Mouse (Mus musculus): ENCODE data around the gene Tnxb. TPM values are rescaled to one million over a fixed set of nuclear protein-coding genes. Genes with fewer than 3 reads are reported as not detected.
"Not testable (repeated sequence)": the region's sequence is repeated elsewhere in the genome, so short reads cannot be mapped to it uniquely, and the experiment has no call there.

The Tnxb gene
- polyA plus RNA-seq, 1 experiment from 2014 or later = 0.09 TPM

- H3K4me3 ChIP-seq; H3K9me3 ChIP-seq; H3K4me2 ChIP-seq; H3K27me3 ChIP-seq; H3K36me3 ChIP-seq; H3K9ac ChIP-seq; H3K27ac ChIP-seq; ATAC-seq (ENCODE audit: low FRiP score); H3K4me1 ChIP-seq (replicated peaks): not testable (repeated sequence)
- 88% methylated on average over 12 of the region's 12 CpGs for WGBS
Observed at GRCm38 (mm10) chr17:34729779-34730553, 59.6 kb downstream of the Tnxb start.

- not testable (repeated sequence) for H3K9ac ChIP-seq; ATAC-seq (ENCODE audit: low FRiP score); H3K4me3 ChIP-seq; H3K9me3 ChIP-seq; H3K36me3 ChIP-seq; H3K4me2 ChIP-seq; H3K4me1 ChIP-seq (replicated peaks); H3K27ac ChIP-seq; H3K27me3 ChIP-seq
- 85% methylated on average over 5 of the region's 5 CpGs for WGBS
Observed at GRCm38 (mm10) chr17:34737466-34737865, 67.1 kb downstream of the Tnxb start.

GRCm38 (mm10) chr17:34739708-34740107, 69.4 kb downstream of the Tnxb start:
- WGBS = 89% methylated on average over 7 of the region's 7 CpGs
- H3K9me3 ChIP-seq; H3K4me2 ChIP-seq; H3K4me3 ChIP-seq; H3K36me3 ChIP-seq; H3K9ac ChIP-seq; H3K27me3 ChIP-seq; ATAC-seq (ENCODE audit: low FRiP score); H3K27ac ChIP-seq; H3K4me1 ChIP-seq (replicated peaks): not testable (repeated sequence)

GRCm38 (mm10) chr17:34740280-34740679, 69.9 kb downstream of the Tnxb start:
- Histone ChIP-seq H3K9me3 (no peaks in the 10 kb centered on the region), H3K27ac (no peak overlapping the region), H3K4me3 (no peak overlapping the region), H3K4me1 (replicated peaks) (no peaks in the 10 kb centered on the region), H3K4me2 (no peak overlapping the region), H3K27me3 (0 out of 2 replicates have a peak, but pooled peaks cover 3% of the 10 kb centered on the region), H3K36me3 (no peaks in the 10 kb centered on the region), H3K9ac (no peak overlapping the region)
- ATAC-seq (ENCODE audit: low FRiP score) = no peak
- whole genome bisulfite sequencing = 88% methylated on average over 4 of the region's 4 CpGs

- Histone ChIP-seq H3K4me3 (no peak within 1 kb of the TSS), H3K27me3 (0 out of 2 replicates have a peak, but pooled peaks cover 3% of the 10 kb centered on the region)
- 94% methylated on average over 7 of the region's 7 CpGs for WGBS
Observed at GRCm38 (mm10) chr17:34743719-34744118, 73.4 kb downstream of the Tnxb start, which contains the start of gene C4b. TSS of gene C4b (minus strand) at chr17:34743882.

GRCm38 (mm10) chr17:34744206-34744605, 73.9 kb downstream of the Tnxb start:
- ATAC-seq (ENCODE audit: low FRiP score) = no peak
- no peaks in the 10 kb centered on the region for H3K36me3 ChIP-seq
- H3K4me3 ChIP-seq = no peak overlapping the region
- H3K27ac ChIP-seq = no peak overlapping the region
- H3K4me2 ChIP-seq = no peak overlapping the region
- H3K4me1 ChIP-seq (replicated peaks) = no peaks in the 10 kb centered on the region
- WGBS = 81% methylated on average over 6 of the region's 6 CpGs
- 0 out of 2 replicates have a peak, but pooled peaks cover 3% of the 10 kb centered on the region for H3K27me3 ChIP-seq
- no peak overlapping the region for H3K9ac ChIP-seq
- peaks cover 4% of the 10 kb centered on the region; the same call in 1 of the 2 replicates for H3K9me3 ChIP-seq

More at GRCm38 (mm10) chr17:34743719-34744118, 73.4 kb downstream of the Tnxb start, which contains the start of gene C4b:
- no peak within 1 kb of the TSS for H3K27ac ChIP-seq
- ATAC-seq (ENCODE audit: low FRiP score) = no peak
- H3K9ac ChIP-seq = no peak within 1 kb of the TSS
- no peaks in the 10 kb centered on the region for H3K36me3 ChIP-seq
- H3K4me1 ChIP-seq (replicated peaks) = no peaks in the 10 kb centered on the region
- peaks cover 3% of the 10 kb centered on the region; the same call in 1 of the 2 replicates for H3K9me3 ChIP-seq
- H3K4me2 ChIP-seq = no peak within 1 kb of the TSS

- not testable (repeated sequence) for H3K4me3 ChIP-seq; H3K4me2 ChIP-seq; H3K4me1 ChIP-seq (replicated peaks); H3K9me3 ChIP-seq; H3K36me3 ChIP-seq; H3K27me3 ChIP-seq; H3K27ac ChIP-seq; ATAC-seq (ENCODE audit: low FRiP score); H3K9ac ChIP-seq
- 94% methylated on average over 6 of the region's 6 CpGs for WGBS
Observed at GRCm38 (mm10) chr17:34744611-34745010, 74.3 kb downstream of the Tnxb start.

GRCm38 (mm10) chr17:34745166-34745565, 74.8 kb downstream of the Tnxb start:
- not testable (repeated sequence) for H3K36me3 ChIP-seq; H3K27me3 ChIP-seq; H3K4me1 ChIP-seq (replicated peaks); H3K9me3 ChIP-seq; ATAC-seq (ENCODE audit: low FRiP score); H3K4me2 ChIP-seq; H3K27ac ChIP-seq; H3K4me3 ChIP-seq; H3K9ac ChIP-seq
- WGBS = 95% methylated on average over 4 of the region's 4 CpGs

- 80% methylated on average over 5 of the region's 5 CpGs for WGBS
- H3K27me3 ChIP-seq = no peaks in the 10 kb centered on the region
- H3K4me1 ChIP-seq (replicated peaks) = no peaks in the 10 kb centered on the region
Observed at GRCm38 (mm10) chr17:34746531-34746930, 76.2 kb downstream of the Tnxb start.

GRCm38 (mm10) chr17:34761471-34761870, 91.1 kb downstream of the Tnxb start:
- no peak overlapping the region for H3K4me3 ChIP-seq
- H3K27me3 ChIP-seq = no peaks in the 10 kb centered on the region
- no peak overlapping the region for H3K4me2 ChIP-seq
- ATAC-seq (ENCODE audit: low FRiP score) = no peak
- no peaks in the 10 kb centered on the region for H3K36me3 ChIP-seq
- no peak overlapping the region for H3K9ac ChIP-seq
- H3K9me3 ChIP-seq = no peaks in the 10 kb centered on the region
- H3K4me1 ChIP-seq (replicated peaks) = no peaks in the 10 kb centered on the region
- 80% methylated on average over 3 of the region's 3 CpGs for WGBS
- no peak overlapping the region for H3K27ac ChIP-seq

More at GRCm38 (mm10) chr17:34746531-34746930, 76.2 kb downstream of the Tnxb start:
- H3K4me2 ChIP-seq = no peak overlapping the region
- no peak overlapping the region for H3K4me3 ChIP-seq
- no peaks in the 10 kb centered on the region for H3K36me3 ChIP-seq
- H3K27ac ChIP-seq = no peak overlapping the region
- H3K9ac ChIP-seq = no peak overlapping the region
- no peak for ATAC-seq (ENCODE audit: low FRiP score)
- peaks cover 8% of the 10 kb centered on the region; the same call in 1 of the 2 replicates for H3K9me3 ChIP-seq

Other genes starting within 250 kb of the Tnxb start
- gene Btnl4, start 193.2 kb upstream of the Tnxb start, polyA plus RNA-seq (2015; fragmentation: Nextera tagmentation; extraction: Ambion mirVana) = not detected in 2 replicates
- not detected in 2 replicates for gene Btnl6, start 153.2 kb upstream of the Tnxb start, polyA plus RNA-seq (2015; fragmentation: Nextera tagmentation; extraction: Ambion mirVana)
- gene Notch4, start 106.3 kb upstream of the Tnxb start, polyA plus RNA-seq (2015; fragmentation: Nextera tagmentation; extraction: Ambion mirVana) = 7.4 and 8.4 TPM in 2 replicates
- 3.2 and 4.9 TPM in 2 replicates for gene Gpsm3, start 80.7 kb upstream of the Tnxb start, polyA plus RNA-seq (2015; fragmentation: Nextera tagmentation; extraction: Ambion mirVana)
- 8.9 and 10.6 TPM in 2 replicates for gene Pbx2, start 79.3 kb upstream of the Tnxb start, polyA plus RNA-seq (2015; fragmentation: Nextera tagmentation; extraction: Ambion mirVana)
- gene Ager, start 72.7 kb upstream of the Tnxb start, polyA plus RNA-seq (2015; fragmentation: Nextera tagmentation; extraction: Ambion mirVana) = 1.9 and 2.1 TPM in 2 replicates
- gene Rnf5, start 66.8 kb upstream of the Tnxb start, polyA plus RNA-seq (2015; fragmentation: Nextera tagmentation; extraction: Ambion mirVana) = 299 and 301 TPM in 2 replicates
- gene Agpat1, start 66.3 kb upstream of the Tnxb start, polyA plus RNA-seq (2015; fragmentation: Nextera tagmentation; extraction: Ambion mirVana) = 97.8 and 99.1 TPM in 2 replicates
- gene Egfl8, start 54.6 kb upstream of the Tnxb start, polyA plus RNA-seq (2015; fragmentation: Nextera tagmentation; extraction: Ambion mirVana) = 11.7 and 12.9 TPM in 2 replicates
- gene Ppt2, start 42.0 kb upstream of the Tnxb start, polyA plus RNA-seq (2015; fragmentation: Nextera tagmentation; extraction: Ambion mirVana) = 21.7 and 22.7 TPM in 2 replicates
- 5.5 and 5.6 TPM in 2 replicates for gene Prrt1, start 41.0 kb upstream of the Tnxb start, polyA plus RNA-seq (2015; fragmentation: Nextera tagmentation; extraction: Ambion mirVana)
- gene Fkbpl, start 25.8 kb upstream of the Tnxb start, polyA plus RNA-seq (2015; fragmentation: Nextera tagmentation; extraction: Ambion mirVana) = 16.9 and 17.6 TPM in 2 replicates
- gene Atf6b, start 23.4 kb upstream of the Tnxb start, polyA plus RNA-seq (2015; fragmentation: Nextera tagmentation; extraction: Ambion mirVana) = 117 and 122 TPM in 2 replicates
- 0.09 TPM in 1 of 2 replicates, not detected in the other for gene C4b, start 73.3 kb downstream of the Tnxb start, polyA plus RNA-seq (2015; fragmentation: Nextera tagmentation; extraction: Ambion mirVana)
- not detected in 2 replicates for gene Cyp21a1, start 134.0 kb downstream of the Tnxb start, polyA plus RNA-seq (2015; fragmentation: Nextera tagmentation; extraction: Ambion mirVana)
- 36.5 and 40.5 TPM in 2 replicates for gene Stk19, start 166.4 kb downstream of the Tnxb start, polyA plus RNA-seq (2015; fragmentation: Nextera tagmentation; extraction: Ambion mirVana)
- 68.9 and 69.6 TPM in 2 replicates for gene Dxo, start 166.5 kb downstream of the Tnxb start, polyA plus RNA-seq (2015; fragmentation: Nextera tagmentation; extraction: Ambion mirVana)
- gene Skiv2l, start 179.7 kb downstream of the Tnxb start, polyA plus RNA-seq (2015; fragmentation: Nextera tagmentation; extraction: Ambion mirVana) = 54.1 and 60.4 TPM in 2 replicates
- gene Nelfe, start 179.9 kb downstream of the Tnxb start, polyA plus RNA-seq (2015; fragmentation: Nextera tagmentation; extraction: Ambion mirVana) = 82.7 and 88.9 TPM in 2 replicates
- gene Cfb, start 192.0 kb downstream of the Tnxb start, polyA plus RNA-seq (2015; fragmentation: Nextera tagmentation; extraction: Ambion mirVana) = 1.9 TPM in 2 replicates
- gene Zbtb12, start 208.9 kb downstream of the Tnxb start, polyA plus RNA-seq (2015; fragmentation: Nextera tagmentation; extraction: Ambion mirVana) = 13.5 and 13.9 TPM in 2 replicates
- gene Gm20547, start 211.5 kb downstream of the Tnxb start, polyA plus RNA-seq (2015; fragmentation: Nextera tagmentation; extraction: Ambion mirVana) = 0.10 TPM in 1 of 2 replicates, not detected in the other
- gene C2, start 227.7 kb downstream of the Tnxb start, polyA plus RNA-seq (2015; fragmentation: Nextera tagmentation; extraction: Ambion mirVana) = 1.4 and 2.3 TPM in 2 replicates
- gene Ehmt2, start 227.9 kb downstream of the Tnxb start, polyA plus RNA-seq (2015; fragmentation: Nextera tagmentation; extraction: Ambion mirVana) = 90.1 and 98.0 TPM in 2 replicates
- gene Slc44a4, start 243.9 kb downstream of the Tnxb start, polyA plus RNA-seq (2015; fragmentation: Nextera tagmentation; extraction: Ambion mirVana) = 0.17 TPM in 1 of 2 replicates, not detected in the other

Data from hindbrain, embryonic 13.5 days (tissue).